Mouse (Mus musculus) stomach, postnatal 0 days (tissue): ENCODE data around the gene Vapb.

ENCODE experiments used
- CTCF ChIP-seq: IDR thresholded peaks from 2 replicates; pipeline ENCODE4 v1.5.1; 2016; ENCODE audit warnings: antibody characterized with exemption, low read depth, mild to moderate bottlenecking, moderate library complexity
- EP300 ChIP-seq: optimal IDR thresholded peaks from 2 replicates; pipeline ENCODE3; 2016; ENCODE audit warnings: antibody characterized with exemption

DNA sequence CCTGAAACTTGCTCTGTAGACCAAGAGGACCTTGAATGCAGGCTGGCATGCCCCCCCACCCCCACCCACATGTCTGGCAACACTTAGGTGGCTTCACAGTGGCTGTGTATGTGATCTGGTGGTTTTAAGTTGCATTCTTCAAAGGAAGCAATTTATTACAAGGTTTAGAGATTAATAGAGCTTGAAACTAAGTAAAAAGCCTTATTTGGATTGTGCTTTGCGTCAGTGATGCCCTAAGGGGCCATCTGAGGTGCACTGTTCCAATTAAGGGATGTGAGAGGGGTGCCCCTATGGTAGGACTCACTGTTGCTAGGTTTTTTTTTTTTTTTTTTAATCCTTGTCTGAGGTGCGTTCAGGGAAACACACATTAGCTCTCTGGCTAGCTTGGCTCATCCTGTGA lies 2.9 kb upstream of the Vapb start:
- TF ChIP-seq CTCF (no peak), EP300 (no peak)
